Comparison of ENCODE assay signal across 8 mouse cellular contexts in genomic region chr2:109694838-109695225, GRCm38 (mm10). TPM values are rescaled to one million over a fixed set of nuclear protein-coding genes. Genes with fewer than 3 reads are reported as not detected.
A peak's percentile ranks its signal among the peaks of the same experiment; 100 is the strongest.
DNase-seq lines count a peak whose midpoint lies in the region; ATAC-seq and TF ChIP-seq lines count a peak whose summit lies in the region.

No protein-coding gene starts in this region.

- no peak for TF ChIP-seq EP300 in stomach, postnatal 0 days (optimal IDR thresholded peaks at IDR 0.05)

- peak; percentile 84 for TF ChIP-seq CTCF in stomach, postnatal 0 days (IDR thresholded peaks at IDR 0.05; ENCODE audit: low read depth)

- peak overlapping the region; percentile 94 for H3K4me2 ChIP-seq in midbrain, embryonic 12.5 days (replicated peaks)
- H3K4me2 ChIP-seq in stomach, postnatal 0 days (replicated peaks; ENCODE audit: low read depth): peak overlapping the region; percentile 79

- ATAC-seq in granulocyte monocyte progenitor cell, adult 5-6 weeks (replicated peaks; ENCODE audit: poor library complexity, severe bottlenecking): peak; percentile 57; the same call in 1 of the 2 replicates
- peak; percentile 75 for ATAC-seq in midbrain, embryonic 12.5 days (ENCODE audit: low FRiP score, low read depth)
- peak; percentile 59; the same call in 1 of the 2 replicates for ATAC-seq in stomach, postnatal 0 days (ENCODE audit: low FRiP score, low TSS enrichment)

- H3K4me1 ChIP-seq in limb, embryonic 10.5 days: peaks cover 55% of the 10 kb centered on the region
- H3K4me1 ChIP-seq in midbrain, embryonic 12.5 days: peaks cover 33% of the 10 kb centered on the region
- no peaks in the 10 kb centered on the region for H3K4me1 ChIP-seq in stomach, postnatal 0 days (replicated peaks; ENCODE audit: control insufficient read depth, insufficient read depth)

- peak overlapping the region; percentile 71 for H3K4me3 ChIP-seq in limb, embryonic 10.5 days
- H3K4me3 ChIP-seq in midbrain, embryonic 12.5 days: peak overlapping the region; percentile 56
- peak overlapping the region; percentile 56 for H3K4me3 ChIP-seq in stomach, postnatal 0 days (ENCODE audit: low read depth, low read length)

- H3K9ac ChIP-seq in midbrain, embryonic 12.5 days (replicated peaks): no peak overlapping the region
- H3K9ac ChIP-seq in stomach, postnatal 0 days (ENCODE audit: low read length): no peak overlapping the region

- peak overlapping the region; percentile 84 for H3K27ac ChIP-seq in limb, embryonic 10.5 days
- no peak overlapping the region for H3K27ac ChIP-seq in midbrain, embryonic 12.5 days (replicated peaks)
- H3K27ac ChIP-seq in stomach, postnatal 0 days (replicated peaks): no peak overlapping the region

- WGBS in limb, embryonic 10.5 days: 0% methylated on average over 12 of the region's 12 CpGs
- under 1% methylated on average over 12 of the region's 12 CpGs for WGBS in midbrain, embryonic 12.5 days
- WGBS in stomach, postnatal 0 days: 0% methylated on average over 12 of the region's 12 CpGs

- H3K27me3 ChIP-seq in limb, embryonic 10.5 days (ENCODE audit: low read depth, poor library complexity, severe bottlenecking): peaks cover 28% of the 10 kb centered on the region
- peaks cover 30% of the 10 kb centered on the region for H3K27me3 ChIP-seq in midbrain, embryonic 12.5 days
- H3K27me3 ChIP-seq in stomach, postnatal 0 days (ENCODE audit: control insufficient read depth, insufficient read depth, low read length): no peaks in the 10 kb centered on the region

- DNase-seq in heart, adult 11 months: peak; percentile 93
- no peak for DNase-seq in heart, postnatal 25 days (ENCODE audit: low spot score)
- peak; percentile 88 for DNase-seq in embryo, embryonic 9.5 days (ENCODE audit: extremely low spot score)
- DNase-seq in kidney, adult 11 months: peak; percentile 54
- peak; percentile 91 for DNase-seq in limb, embryonic 10.5 days (ENCODE audit: low spot score)
- DNase-seq in stomach, postnatal 0 days (ENCODE audit: low spot score): peak; percentile 67

- no peaks in the 10 kb centered on the region for H3K36me3 ChIP-seq in limb, embryonic 10.5 days
- H3K36me3 ChIP-seq in midbrain, embryonic 12.5 days: no peaks in the 10 kb centered on the region
- H3K36me3 ChIP-seq in stomach, postnatal 0 days (ENCODE audit: control insufficient read depth, insufficient read depth, low read length): no peaks in the 10 kb centered on the region

- intact Hi-C loops in heart, postnatal 25 days (cut with DNase I): loop anchor here (5.0 to 10.0 kb wide), 3 partner anchors 190 to 1003 kb away; no protein-coding TSS in a partner anchor

- H3K9me3 ChIP-seq in limb, embryonic 10.5 days (replicated peaks): no peaks in the 10 kb centered on the region
- H3K9me3 ChIP-seq in midbrain, embryonic 12.5 days: no peaks in the 10 kb centered on the region
- no peaks in the 10 kb centered on the region for H3K9me3 ChIP-seq in stomach, postnatal 0 days (ENCODE audit: control insufficient read depth, low read length)

RNA-seq across cellular contexts. Expression of gene Bdnf, which starts 20.3 kb away (rescaled TPM):
- 1 to 10 TPM; 3.8 to 5.5 TPM for total RNA-seq in heart, postnatal 25 days (2021)
- total RNA-seq in granulocyte monocyte progenitor cell, adult 5-6 weeks (2014; fragmentation: Nextera tagmentation): not detected in 2 replicates
- total RNA-seq in granulocyte monocyte progenitor cell, adult 5-6 weeks (2017): not detected in 2 replicates
- polyA plus RNA-seq in limb, embryonic 10.5 days (2016; fragmentation: Nextera tagmentation; extraction: Ambion mirVana): 2.4 and 5.3 TPM in 2 replicates
- polyA plus RNA-seq in midbrain, embryonic 12.5 days (2016; fragmentation: Nextera tagmentation; extraction: Ambion mirVana): 1.6 and 1.9 TPM in 2 replicates
- 2.0 and 2.1 TPM in 2 replicates for polyA plus RNA-seq in stomach, postnatal 0 days (2015; fragmentation: Nextera tagmentation; extraction: Ambion mirVana)
